Mouse (Mus musculus) cerebellum, adult 11-12 months (tissue): Measurements from ENCODE around the gene Zc3h7a.

ENCODE experiments used
- DNase-seq: peaks from one replicate; pipeline ENCODE4 v3.0.0; 2022

Zc3h7a gene

DNA sequence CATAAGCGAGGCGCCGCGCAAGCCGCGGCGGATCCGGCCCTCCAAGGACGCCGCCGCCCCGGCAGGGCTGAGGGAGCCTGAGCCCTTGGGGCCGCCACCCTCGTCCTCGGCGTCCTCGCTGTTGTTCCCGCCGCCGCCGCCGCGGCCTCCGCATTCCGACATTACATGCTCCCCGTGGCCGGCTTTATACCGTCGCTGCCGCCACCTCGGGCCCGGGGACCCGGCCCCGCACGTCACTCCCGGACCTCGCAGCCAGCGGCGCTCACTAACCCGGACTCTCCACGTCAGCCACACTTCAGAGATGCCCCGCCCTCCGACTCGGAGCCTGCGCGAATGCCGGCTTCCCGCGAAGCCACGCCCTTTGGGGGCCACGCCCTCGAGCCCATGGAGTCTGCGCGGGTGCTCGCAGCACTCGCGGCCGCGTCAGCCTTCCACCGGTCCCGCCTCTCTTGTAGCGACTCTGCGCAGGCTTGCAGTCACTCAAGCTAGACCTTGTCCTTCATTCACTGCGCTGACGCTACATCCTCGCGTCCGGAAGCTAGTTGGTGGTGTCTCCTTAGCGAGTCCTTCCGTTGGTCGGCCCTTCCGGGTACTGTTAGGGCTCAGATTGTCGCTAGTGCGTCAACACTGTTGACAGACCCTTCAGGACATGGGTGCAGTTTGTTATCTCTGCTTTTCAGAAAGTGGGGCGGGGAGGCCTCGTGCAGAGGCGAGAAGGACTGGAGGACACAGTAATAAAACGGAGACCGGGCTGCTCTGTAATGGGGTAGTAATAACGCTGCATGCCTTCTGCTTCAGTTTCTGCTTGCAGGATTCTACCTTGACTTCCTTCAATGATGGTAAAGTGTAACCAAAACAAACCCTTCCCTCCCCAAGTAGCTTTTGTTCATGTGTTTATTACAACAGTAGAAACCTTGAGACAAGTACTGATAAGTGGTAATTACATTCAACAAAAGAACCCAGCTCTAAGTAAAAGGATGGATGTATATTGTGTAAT lies 41.5 kb downstream of the Zc3h7a start, which contains the start of gene Txndc11:
Gene Txndc11 (minus strand): TSS at position 303 of the 997 bp plus-strand sequence.
- DNase-seq: peak; percentile 99

DNA sequence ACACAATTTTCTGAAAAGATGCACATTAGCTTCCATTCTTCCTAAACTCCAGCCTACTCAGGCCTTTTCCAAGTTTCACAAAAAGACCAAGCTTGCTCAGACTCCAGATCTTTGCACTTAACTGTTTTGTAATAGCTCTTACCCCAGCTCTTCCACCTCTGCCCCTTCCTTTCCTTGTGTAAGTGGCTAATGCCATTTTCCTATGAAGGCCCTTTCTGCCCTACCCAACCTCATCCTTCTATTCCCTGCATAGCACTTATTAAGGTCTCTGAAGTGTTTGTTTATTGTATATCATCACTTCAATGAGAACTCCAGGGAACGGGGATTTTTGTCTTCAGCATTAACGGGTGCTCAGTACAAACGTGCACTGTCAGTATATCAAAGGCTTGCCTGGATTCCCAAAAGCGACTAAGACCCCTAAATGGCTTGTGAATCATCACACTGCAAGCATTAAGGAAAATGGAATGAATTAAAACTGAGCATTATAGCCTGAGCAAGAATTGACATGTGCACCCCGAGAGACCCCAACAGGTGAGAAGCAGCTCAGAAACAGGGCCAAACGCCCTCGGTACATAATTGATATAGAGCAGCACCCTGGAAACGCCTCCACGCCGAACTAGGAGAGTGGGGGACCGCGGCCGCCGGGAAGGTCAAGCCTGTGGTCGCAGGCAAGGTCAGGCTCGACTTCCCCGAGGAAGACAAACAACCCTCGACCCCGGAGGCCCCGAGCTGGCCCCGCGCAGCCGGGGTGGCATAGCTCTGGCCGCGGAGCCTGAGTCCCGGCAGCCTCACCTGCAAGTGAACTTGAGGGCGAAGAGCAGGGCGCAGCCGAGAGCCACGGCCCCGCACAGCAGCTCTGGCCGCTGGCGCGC lies 42.5 kb downstream of the Zc3h7a start:
- no peak for DNase-seq

DNA sequence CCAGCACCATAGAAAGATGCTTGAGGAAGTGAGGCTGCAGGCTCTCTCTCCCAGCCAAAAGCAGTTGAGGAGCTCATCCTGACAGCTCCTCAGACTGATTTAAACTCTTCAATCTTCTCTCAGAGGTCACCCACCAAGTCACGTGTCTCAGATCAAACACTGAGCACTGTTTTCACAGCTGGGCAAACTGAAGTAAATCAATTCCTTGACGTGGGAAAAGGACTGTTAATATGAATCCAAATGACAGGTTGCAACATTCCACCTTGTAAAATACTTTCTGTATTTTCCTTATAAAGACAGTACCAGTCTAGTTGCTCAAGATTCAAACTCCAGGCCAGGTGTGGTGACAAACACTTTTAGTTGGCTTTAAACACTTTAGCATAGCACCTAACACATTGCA lies 43.4 kb downstream of the Zc3h7a start:
- DNase-seq: no peak

DNA sequence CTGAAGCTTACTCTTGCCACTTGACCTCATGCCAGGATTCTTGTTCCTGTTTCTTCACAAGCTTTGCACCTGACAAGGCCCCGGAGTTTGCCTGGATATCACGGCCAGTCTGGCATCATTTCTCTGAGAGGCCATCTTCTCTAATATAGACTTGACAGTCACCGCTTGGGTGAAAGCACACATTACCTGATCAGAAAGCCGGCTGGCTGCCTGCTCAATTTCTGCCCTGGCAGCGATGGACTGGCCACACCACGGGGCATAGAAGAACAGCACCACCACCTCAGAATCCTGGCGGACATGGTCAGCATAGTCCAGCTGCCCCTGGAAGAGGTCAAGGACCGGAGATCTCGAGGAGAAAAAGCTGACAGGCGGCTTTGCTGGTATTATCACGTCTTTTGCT lies 47.9 kb downstream of the Zc3h7a start:
- DNase-seq: peak; percentile 72

DNA sequence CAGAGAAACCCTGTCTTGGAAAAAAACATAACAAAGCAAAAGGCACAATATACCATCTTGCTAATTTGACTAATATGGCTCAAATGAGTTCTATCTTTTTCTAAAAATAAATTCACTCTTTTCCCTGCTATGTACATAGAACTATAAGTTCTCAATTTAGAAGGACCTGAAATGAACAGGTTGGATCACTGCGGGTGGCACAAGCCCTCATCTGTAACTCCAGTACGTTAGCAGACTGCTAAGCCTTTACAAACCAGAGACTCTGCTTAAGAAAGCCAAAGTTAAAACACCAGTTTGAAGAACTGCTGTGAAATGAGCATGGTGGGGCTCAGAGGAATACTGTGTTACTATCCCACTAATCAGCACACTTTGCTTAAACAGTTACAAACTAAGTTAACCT lies 50.8 kb downstream of the Zc3h7a start:
- peak; percentile 64 for DNase-seq

DNA sequence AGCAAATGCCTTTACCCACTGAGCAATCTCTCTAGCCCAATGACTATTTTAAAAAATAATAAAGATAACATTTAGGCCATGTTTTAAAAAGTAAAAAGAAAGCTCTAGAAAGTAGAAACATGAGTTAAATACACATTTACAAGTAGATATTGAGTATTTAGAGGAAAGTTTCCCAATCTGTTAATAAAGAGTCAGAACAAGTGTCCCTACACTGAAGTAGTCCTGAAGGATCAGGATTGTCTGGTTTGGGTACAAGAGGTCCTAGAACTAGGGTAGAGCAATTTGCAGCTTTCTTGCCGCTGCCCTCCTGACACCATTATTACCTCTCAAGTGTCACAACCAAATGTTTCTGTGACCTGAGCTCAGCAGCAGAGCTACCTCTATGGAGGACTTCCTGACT lies 52.1 kb downstream of the Zc3h7a start:
- no peak for DNase-seq

DNA sequence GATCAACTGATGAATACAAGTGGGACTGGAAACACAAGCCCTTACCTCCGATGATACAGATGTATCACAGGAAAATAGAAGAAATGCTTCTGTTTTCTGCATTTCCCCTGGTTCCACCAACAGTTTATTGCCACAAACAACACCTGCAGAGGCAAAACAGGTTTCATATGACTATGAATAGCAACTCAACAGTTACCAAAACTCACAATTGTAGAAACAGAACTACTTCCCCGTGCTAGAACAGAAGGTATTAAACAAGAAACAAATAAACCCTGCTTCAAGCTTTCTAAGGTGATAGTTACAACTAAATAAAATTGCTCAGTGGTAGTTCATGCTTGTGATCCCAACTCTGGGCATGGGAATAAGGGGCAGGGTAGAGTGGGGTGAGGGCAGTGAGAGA lies 53.6 kb downstream of the Zc3h7a start:
- no peak for DNase-seq

DNA sequence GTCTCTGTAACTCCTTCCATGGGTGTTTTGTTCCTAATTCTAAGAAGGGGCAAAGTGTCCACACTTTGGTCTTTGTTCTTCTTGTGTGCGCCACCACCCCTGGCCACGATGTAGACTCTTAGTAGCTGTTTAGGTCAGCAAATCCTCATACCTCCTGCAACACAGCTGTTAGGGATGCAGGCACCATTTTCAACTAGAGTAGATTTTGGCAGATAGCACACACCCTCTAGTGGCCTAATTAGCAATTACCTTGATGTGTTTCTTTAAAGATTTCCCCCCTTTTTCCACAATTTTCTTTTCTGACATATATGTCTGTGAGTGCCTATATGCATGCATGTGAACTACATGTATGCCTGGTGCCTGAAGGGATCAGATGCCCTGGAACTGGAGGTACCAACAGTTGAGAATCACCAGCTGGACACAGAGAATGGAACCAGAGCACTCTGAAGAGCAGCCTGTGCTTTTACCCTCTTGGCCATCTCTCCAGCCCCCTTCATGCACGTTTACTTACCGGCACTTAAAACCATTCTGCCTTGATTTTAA lies 66.9 kb downstream of the Zc3h7a start:
- no peak for DNase-seq

DNA sequence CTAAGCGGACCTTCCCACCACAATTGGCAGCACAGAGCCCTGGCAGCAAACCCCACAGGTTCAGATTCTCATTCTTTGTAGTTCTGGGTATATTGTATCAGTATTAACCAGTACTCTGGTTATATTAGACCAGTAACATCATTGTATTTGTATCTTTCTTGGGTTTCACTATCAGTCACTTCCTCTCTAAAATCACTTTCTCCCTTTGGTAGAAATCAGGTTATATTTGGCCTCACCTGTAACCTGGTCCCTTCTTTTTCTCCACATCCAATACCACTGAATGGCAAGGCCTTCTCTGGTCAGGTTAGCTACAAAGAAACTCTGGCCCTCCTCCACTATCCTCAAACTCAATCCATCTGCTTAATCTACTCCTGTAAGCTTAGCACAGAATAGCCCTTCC lies 71.3 kb downstream of the Zc3h7a start:
- DNase-seq: no peak

DNA sequence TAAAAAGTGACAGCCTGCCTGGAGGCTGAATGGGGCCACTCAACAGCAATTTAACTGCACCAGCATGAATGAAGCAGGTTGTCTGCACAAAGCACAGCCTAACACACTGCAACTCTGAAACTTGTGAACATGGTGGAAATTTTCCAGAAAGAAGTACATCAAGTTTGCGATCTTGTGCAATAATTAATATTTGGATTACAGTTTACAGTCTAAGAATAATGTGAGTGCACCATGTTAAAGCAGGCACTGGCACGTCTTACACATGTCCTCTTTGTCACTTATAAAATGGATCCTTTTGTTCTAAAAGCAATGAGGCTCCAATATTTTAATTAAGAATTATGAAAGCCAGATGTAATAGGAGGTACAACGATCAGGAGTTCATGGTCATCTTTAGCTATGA lies 78.9 kb downstream of the Zc3h7a start:
- no peak for DNase-seq

DNA sequence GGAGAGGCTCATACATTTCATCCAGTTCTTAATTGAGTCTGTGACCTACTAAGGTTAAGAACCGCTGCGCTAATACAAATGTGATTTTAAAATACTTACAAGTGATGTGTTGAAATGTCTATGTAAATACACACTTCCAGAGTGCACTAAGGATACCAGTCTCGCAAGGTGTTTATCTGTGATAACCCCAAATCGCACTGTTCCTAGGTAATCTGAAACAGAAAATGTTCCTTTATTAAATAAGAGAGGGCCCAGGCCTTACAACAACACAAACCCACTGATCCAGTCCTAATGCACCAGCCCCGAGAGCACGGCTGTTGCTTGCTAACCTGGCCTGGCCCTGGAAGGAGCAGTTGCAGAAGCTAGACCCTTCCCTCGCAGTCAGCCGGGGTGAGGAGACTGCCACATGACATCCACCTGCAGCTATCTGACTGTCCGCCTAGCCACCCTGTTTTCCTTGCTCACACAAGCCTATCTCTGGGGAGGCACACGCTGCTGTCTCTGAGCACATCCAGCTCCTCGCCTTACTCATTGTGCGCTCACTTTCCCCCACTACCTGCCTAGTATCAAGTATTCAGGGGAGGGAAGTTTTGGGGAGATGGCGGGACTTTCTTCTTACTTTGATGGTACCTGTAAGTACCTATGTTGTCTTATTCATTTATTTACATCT lies 82.3 kb downstream of the Zc3h7a start:
- no peak for DNase-seq

DNA sequence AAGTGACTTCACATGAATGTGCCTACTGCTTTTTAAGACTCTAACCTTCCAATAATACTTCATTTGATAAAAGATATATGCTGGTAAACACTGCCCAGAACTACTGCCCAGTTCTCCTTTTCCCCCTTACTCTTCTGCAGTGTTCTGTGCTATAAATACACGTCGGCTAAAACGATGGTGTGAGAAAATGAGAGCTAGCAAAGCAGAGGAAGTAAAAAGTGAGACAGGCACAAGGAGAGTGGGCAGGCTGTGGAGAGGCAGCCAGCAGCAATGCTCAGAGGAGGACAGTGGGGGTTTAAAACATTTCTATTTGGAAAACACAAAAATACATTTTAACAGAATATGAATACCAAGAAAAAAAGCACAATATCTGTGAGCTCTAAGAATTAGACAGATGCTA lies 83.7 kb downstream of the Zc3h7a start:
- no peak for DNase-seq

DNA sequence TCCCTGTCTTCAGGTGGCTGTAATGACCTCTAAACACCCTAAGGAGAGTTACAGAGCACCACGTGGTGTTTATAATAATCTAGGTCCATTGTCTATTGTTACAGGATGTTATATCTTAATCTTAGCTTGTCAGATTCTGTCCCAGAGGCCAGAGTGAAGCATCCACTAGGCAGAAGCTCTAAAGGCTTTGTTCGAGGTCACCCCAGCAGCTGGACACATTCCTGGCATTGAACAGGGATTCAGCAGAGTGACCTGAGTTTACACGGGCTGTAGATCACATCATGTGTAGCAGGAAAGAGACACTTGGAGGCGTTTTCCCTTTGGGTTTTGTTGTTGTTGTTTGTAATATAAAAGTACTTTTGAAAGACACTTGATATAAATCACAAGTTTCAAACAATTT lies 84.1 kb downstream of the Zc3h7a start:
- DNase-seq: no peak

DNA sequence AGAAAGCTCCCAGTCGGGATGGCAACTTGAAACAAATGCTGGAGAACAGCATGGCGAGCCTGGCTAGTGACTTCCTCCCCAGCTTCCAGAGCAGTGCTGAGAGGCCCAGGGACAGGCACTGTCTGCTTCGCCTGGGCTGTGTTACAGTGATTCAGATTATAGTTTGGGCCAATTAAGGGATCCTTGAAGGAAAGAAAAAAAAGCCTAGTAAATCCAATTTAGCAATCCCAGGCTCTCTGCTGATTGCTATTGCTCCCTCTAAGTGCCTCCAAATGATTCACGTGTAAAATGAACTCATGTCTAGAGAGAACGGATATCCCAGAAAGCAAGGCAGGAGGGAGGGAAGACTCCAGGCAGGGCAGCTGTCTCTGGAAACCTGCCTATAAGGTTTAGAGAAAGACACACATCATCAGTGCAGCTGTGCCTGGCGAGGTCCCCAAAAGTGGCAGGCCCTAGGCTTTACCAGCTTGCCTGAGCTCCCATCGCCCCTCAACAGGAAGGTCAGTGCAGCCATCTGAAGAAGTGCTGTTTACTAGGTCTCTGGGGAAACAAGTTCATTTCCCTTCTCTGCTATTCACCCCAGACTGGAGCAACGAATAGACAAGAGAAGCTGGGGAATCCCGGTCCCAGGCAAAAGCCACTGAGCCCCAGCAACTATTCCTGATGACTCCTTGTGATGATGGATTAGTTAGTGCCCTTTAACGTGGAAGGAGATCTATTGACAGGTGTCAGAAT lies 85.2 kb downstream of the Zc3h7a start:
- no peak for DNase-seq

DNA sequence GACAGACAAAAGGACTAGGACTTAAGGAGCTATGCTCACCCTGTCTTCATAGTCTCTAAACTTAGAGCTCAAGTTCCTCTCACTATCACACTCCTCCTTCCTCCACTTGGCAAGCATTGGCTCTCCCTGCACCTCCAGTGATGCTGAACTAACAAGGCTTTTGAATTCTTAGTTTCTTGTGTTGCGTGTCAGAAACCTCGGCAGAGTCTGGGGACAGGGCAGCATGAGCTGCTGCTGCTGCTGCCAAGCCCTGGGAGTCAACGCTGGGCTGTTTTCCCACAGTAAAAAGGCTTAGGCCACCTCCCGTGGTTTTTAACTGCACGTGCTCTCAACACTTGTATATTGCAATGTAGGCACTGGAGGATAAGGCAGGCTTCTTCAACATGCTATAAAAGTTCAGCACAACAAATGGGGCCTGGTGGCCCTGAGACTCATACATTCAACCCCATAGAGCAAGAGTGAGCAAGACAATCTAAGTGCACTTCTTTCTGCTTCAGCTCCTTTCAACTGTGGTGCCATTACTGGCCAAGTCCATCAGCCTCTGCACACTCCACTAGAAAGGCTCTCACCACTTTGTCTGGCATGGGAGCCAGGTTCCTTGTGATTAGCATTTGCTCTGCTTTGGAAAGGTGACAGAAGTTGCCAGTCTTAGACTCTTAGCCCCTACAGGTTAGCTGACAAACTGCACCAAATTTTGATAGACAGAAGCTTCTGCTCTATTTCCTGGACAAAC lies 89.2 kb downstream of the Zc3h7a start:
- DNase-seq: peak; percentile 37
